In the genomic region with DNA sequence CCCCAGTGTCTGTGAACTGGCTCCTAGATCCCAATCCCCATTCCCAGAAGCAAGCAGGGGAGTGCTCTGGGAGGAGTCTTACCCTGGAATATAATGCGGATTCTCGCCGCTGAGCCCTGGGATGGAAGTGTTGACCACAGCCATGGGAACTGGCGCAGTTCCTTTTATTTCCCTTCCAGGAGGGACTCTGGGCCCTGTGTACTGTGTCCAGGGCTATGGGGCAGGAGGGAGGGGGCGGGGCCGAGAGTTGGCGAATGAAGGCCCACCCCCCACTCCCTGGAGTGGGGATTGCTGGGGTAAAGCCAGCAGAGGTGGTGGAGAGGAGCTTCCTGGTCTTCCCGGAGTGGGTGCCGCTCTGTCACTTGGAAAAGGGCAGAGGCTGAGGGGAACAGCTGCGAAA, we compare ENCODE assay signal across 10 mouse cellular contexts. TPM values are rescaled to one million over a fixed set of nuclear protein-coding genes. Genes with fewer than 3 reads are reported as not detected.
DNase-seq lines count a peak whose midpoint lies in the region; ATAC-seq lines count a peak whose summit lies in the region.
"Had no signal": no experiment of that assay in that cellular context is flagged by ENCODE, and none has a peak within 500 bp of the region (broad histone marks: within the 10 kb centered on the region; RNA-seq: fewer than 3 reads in every experiment).

Gene Fam166b (minus strand): TSS at position 189 of the 400 bp plus-strand sequence.

- H3K4me3 ChIP-seq in kidney, embryonic 15.5 days (replicated peaks): peak within 1 kb of the TSS; percentile 8
- no peak within 1 kb of the TSS for H3K4me3 ChIP-seq in forebrain, embryonic 13.5 days
- H3K4me3 ChIP-seq in neural tube, embryonic 12.5 days: no peak within 1 kb of the TSS

- no peaks in the 10 kb centered on the region for H3K9me3 ChIP-seq in kidney, embryonic 15.5 days (replicated peaks)
- no peaks in the 10 kb centered on the region for H3K9me3 ChIP-seq in forebrain, embryonic 13.5 days (replicated peaks)
- no peaks in the 10 kb centered on the region for H3K9me3 ChIP-seq in neural tube, embryonic 12.5 days

- H3K36me3 ChIP-seq in kidney, embryonic 15.5 days: peaks cover 27% of the 10 kb centered on the region
- H3K36me3 ChIP-seq in forebrain, embryonic 13.5 days (ENCODE audit: poor library complexity, severe bottlenecking): peaks cover 34% of the 10 kb centered on the region
- H3K36me3 ChIP-seq in neural tube, embryonic 12.5 days: peaks cover 33% of the 10 kb centered on the region

- H3K9ac ChIP-seq in kidney, embryonic 15.5 days: peak within 1 kb of the TSS; percentile 31; the same call in 1 of the 2 replicates
- H3K9ac ChIP-seq in forebrain, embryonic 13.5 days: peak within 1 kb of the TSS; percentile 43; the same call in 1 of the 2 replicates
- H3K9ac ChIP-seq in neural tube, embryonic 12.5 days: peak within 1 kb of the TSS; percentile 29; the same call in 1 of the 2 replicates

- DNase-seq in kidney, adult 8-10 months: no peak
- peak; percentile 39 to 63 for DNase-seq in kidney, postnatal 36 days
- DNase-seq in adrenal gland, adult 2 months: no peak
- no peak for DNase-seq in cerebellum, adult 9-11 months

- H3K4me1 ChIP-seq in kidney, embryonic 15.5 days: peaks cover 41% of the 10 kb centered on the region
- H3K4me1 ChIP-seq in forebrain, embryonic 13.5 days: peaks cover 25% of the 10 kb centered on the region
- peaks cover 33% of the 10 kb centered on the region for H3K4me1 ChIP-seq in neural tube, embryonic 12.5 days

- ATAC-seq in kidney, embryonic 15.5 days (replicated peaks; ENCODE audit: low FRiP score): 0 out of 2 replicates have a peak, but pooled peaks have one; percentile 37
- no peak for ATAC-seq in forebrain, embryonic 13.5 days
- ATAC-seq in neural tube, embryonic 12.5 days (ENCODE audit: low FRiP score, low read depth): 0 out of 2 replicates have a peak, but pooled peaks have one; percentile 12
- ATAC-seq in cerebellum, adult (ENCODE audit: insufficient number of reproducible peaks, low FRiP score, low TSS enrichment): no peak

- H3K27me3 ChIP-seq in kidney, embryonic 15.5 days: peaks cover 49% of the 10 kb centered on the region
- H3K27me3 ChIP-seq in forebrain, embryonic 13.5 days: peaks cover 58% of the 10 kb centered on the region
- H3K27me3 ChIP-seq in neural tube, embryonic 12.5 days (replicated peaks): peaks cover 47% of the 10 kb centered on the region

- peak within 1 kb of the TSS; percentile 48 for H3K4me2 ChIP-seq in kidney, embryonic 15.5 days
- H3K4me2 ChIP-seq in forebrain, embryonic 13.5 days: peak within 1 kb of the TSS; percentile 25
- peak within 1 kb of the TSS; percentile 32; the same call in 1 of the 2 replicates for H3K4me2 ChIP-seq in neural tube, embryonic 12.5 days (replicated peaks)

- WGBS in kidney, embryonic 15.5 days: 6% methylated on average over 10 of the region's 10 CpGs
- 7% methylated on average over 10 of the region's 10 CpGs for WGBS in forebrain, embryonic 13.5 days
- WGBS in neural tube, embryonic 12.5 days: 7% methylated on average over 10 of the region's 10 CpGs

- H3K27ac ChIP-seq in kidney, embryonic 15.5 days: peak within 1 kb of the TSS; percentile 25
- H3K27ac ChIP-seq in forebrain, embryonic 13.5 days: no peak within 1 kb of the TSS
- no peak within 1 kb of the TSS for H3K27ac ChIP-seq in neural tube, embryonic 12.5 days

RNA-seq across cellular contexts. Expression of gene Fam166b, which starts in this region (rescaled TPM):
- 0.27 and 0.44 TPM in 2 replicates for polyA plus RNA-seq in kidney, embryonic 15.5 days (2015; fragmentation: Nextera tagmentation; extraction: Ambion mirVana)
- 0.31 and 0.42 TPM in 2 replicates for polyA plus RNA-seq in forebrain, embryonic 13.5 days (2015; fragmentation: Nextera tagmentation; extraction: Ambion mirVana)
- polyA plus RNA-seq in neural tube, embryonic 12.5 days (2016; fragmentation: Nextera tagmentation; extraction: Ambion mirVana): 0.34 TPM in 1 of 2 replicates, not detected in the other
- not detected for total RNA-seq in adrenal gland, adult 2 months (2021)
- polyA plus RNA-seq in adrenal gland, adult 2 months (2012; rRNA removed): 0.52 TPM in 1 of 2 replicates, not detected in the other
- total RNA-seq: liver, adult 2 months; MEL had no signal
- polyA plus RNA-seq: liver, adult 2 months had no signal

Comparison
In these comparisons a context has a peak if more than half of its experiments do, and no peak if none do; other contexts are left out.
1. DNase-seq: peak in kidney, postnatal 36 days (2 of 2); none in kidney, adult 8-10 months (0 of 2), adrenal gland, adult 2 months (single experiment) and cerebellum, adult 9-11 months (single experiment).
2. Peak in ATAC-seq, H3K4me3 ChIP-seq, H3K27ac ChIP-seq, H3K9ac ChIP-seq and H3K4me2 ChIP-seq in kidney, embryonic 15.5 days; RNA of the gene not detected or under 1 TPM.
3. Peak in ATAC-seq, H3K9ac ChIP-seq and H3K4me2 ChIP-seq in neural tube, embryonic 12.5 days; RNA of the gene not detected or under 1 TPM.
4. Peak in every context shown above with its lines, with median percentiles within 50 percentile points of each other: H3K4me2 ChIP-seq and H3K9ac ChIP-seq.